Mouse (Mus musculus): ENCODE data around the gene Igsf10.

Igsf10 gene

DNA sequence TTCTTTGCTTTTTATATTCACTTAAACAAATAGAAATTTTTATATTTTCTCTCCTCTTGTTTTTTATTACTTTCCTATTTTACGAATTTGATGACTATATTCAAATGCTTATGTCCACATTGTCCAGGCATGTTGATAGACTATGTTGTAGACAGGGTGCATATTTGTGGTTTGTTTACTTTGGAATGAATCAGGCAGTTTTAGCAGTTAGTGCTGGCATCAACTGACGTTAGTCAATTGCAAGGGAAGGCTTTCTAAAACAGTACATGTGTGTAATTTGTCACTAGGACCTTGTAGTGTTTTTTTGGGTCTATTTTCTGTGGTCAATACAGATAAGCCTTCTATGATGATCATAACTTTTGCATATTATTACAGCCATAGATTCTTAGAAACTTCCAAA, 53.6 kb downstream of the Igsf10 start:
- DNase-seq, result no peak

DNA sequence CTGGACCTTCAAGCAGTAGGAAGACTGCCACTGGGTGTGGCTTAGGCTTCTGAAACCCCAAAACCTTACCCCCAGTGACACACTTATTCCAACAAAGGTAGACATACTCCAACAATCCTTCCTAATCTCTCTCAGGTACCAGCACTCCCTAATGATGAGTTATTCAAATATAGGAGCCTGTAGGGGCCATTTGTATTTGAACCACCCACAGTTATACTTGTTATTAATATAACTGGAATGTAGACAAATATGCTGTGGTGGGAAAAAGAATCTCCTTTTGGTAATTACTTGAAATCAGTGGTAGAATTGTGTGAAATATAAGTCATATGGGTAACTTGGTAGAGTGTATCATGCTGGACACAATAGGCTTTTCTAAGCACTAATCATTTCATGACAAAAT, 65.6 kb downstream of the Igsf10 start:
- DNase-seq, result no peak

DNA sequence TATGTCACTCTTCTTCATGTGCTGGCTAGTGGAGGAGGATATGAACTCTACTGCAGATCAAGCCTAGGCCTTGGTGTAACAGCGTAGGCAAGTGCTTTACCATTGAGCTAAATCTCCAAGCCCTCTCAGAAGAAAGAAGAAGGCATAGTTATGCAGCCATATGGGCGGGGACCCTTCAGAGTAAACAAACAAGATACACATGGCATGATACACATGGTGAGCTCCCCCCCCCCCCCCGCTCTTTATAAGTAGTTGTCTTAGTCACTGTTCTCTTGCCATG, 66.0 kb downstream of the Igsf10 start:
- DNase-seq, result no peak

DNA sequence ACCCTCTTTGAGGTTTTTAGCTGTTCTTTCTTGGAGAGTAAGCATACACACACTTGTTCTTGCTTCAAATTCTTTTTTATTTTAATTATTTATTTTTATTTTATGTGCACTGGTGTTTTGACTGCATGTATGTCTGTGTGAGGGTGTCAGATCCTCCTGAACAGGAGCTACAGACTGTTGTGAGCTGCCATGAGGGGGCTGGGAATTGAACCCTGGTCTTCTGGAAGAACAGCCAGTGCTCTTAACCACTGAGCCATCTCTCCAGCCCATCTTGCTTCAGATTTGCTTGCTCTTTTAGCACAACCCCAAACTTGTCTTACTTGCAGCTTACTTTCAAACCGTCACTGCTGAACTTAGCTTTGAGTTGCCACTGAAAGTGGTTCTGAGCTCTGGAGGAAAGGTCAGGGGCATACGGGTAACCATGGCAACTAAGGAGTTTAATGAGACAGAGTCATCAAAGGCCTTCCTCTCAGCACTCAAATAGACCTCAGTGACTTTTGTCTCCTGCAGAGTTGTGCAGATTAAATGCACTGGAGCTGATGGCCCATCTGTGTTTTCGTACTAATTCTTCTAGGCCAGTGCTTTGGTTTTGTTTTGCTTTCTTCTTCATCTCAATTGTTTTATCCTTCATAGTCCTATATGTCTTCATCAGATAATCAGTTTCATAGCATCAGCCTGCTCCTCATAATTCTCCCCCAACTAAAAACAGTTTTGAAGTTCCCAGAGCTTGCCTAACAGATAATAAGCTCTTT, 66.5 kb downstream of the Igsf10 start:
- DNase-seq, result no peak

DNA sequence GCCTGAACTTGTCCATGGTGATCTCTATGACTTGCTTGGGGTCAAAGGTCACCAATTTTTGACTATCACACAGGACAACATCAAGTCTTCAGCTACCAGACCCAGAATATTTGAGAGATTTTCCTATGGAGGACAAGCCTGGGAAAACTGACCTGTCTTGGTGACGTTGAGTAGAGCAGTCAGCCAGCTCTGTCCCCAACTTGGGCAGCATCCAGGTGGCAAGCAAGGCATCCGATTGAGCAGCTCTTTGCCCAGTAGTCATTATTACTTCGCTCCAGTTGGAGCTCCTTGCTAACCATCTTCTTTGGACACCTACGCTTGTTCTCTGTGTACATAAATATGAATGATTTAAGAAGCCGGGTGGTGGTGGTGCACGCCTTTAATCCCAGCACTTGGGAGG, 73.4 kb downstream of the Igsf10 start:
- DNase-seq, result no peak

Data from kidney, adult 9 months (tissue).